Mouse (Mus musculus): ENCODE results near the gene Cldn4. TPM values are rescaled to one million over a fixed set of nuclear protein-coding genes. Genes with fewer than 3 reads are reported as not detected.

Cldn4 gene
- polyA plus RNA-seq (2012; rRNA removed), result 0.21 and 4.0 TPM in 2 replicates

DNA sequence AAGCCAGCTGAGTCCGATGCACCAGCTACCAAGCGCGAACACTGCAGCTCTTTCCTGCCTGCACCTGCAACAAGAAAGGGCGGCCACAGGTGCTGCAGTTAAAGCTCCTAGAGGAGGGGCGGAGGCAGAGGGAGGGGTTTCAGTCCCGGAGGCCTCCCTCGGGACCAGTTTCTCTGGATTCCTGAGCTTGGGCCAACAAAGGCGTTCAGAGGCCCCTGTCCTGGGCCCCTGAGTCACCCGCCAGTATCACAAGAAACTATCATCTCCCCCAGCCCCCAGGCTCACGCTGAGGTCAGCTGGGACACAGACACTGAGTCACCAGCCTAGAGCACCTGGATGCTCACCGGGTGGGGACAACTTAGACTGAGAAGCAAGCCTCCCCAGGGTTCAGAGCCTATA, at the start of gene Cldn4:
Gene Cldn4, minus strand, starts transcription at position 78 of the 399 bp plus-strand sequence.
- peak within 1 kb of the TSS; percentile 34 for H3K4me3 ChIP-seq (ENCODE audit: control insufficient read depth, low read depth, low read length)
- no peak within 1 kb of the TSS for H3K27ac ChIP-seq (ENCODE audit: control insufficient read depth, insufficient read depth, low read depth, low read length)
- no peak for TF ChIP-seq POLR2A (IDR thresholded peaks at IDR 0.05; ENCODE audit: control insufficient read depth, low read depth, low read length)
- TF ChIP-seq CTCF (IDR thresholded peaks at IDR 0.05; ENCODE audit: control insufficient read depth, insufficient read depth, insufficient replicate concordance, low read depth, low read length), result no peak
- peaks cover 11% of the 10 kb centered on the region for H3K4me1 ChIP-seq (ENCODE audit: control insufficient read depth, insufficient read depth, low read length)
- H3K27me3 ChIP-seq (ENCODE audit: control insufficient read depth, insufficient read depth, low read length), result peaks cover 2% of the 10 kb centered on the region; the same call in 1 of the 2 replicates
- no peaks in the 10 kb centered on the region for H3K36me3 ChIP-seq (ENCODE audit: control insufficient read depth, insufficient read depth, low read length)

DNA sequence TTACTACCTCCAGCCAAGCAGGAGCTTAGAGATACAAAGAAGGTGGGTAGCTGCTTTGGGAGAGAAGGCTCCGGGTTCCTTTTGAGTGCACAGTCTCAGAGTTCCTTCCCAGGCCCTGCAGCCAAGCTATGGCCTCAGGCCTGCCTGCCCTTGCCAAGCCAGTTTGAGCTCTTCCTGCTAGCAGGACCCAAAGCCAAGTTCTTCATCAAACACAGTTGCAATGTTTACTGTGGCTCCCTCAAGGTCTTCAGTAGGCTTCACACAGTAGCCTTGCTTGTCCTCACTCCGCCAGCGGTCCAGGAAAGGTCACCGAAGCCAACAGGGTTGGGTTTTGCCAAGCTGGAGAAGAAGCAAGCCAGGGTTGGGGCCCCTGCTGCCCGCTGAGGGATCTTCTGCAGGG, 45.8 kb upstream of the Cldn4 start:
- Histone ChIP-seq H3K27me3 (ENCODE audit: control insufficient read depth, insufficient read depth, low read length) (no peaks in the 10 kb centered on the region), H3K27ac (ENCODE audit: control insufficient read depth, insufficient read depth, low read depth, low read length) (no peak overlapping the region), H3K4me1 (ENCODE audit: control insufficient read depth, insufficient read depth, low read length) (no peaks in the 10 kb centered on the region), H3K4me3 (ENCODE audit: control insufficient read depth, low read depth, low read length) (no peak overlapping the region), H3K36me3 (ENCODE audit: control insufficient read depth, insufficient read depth, low read length) (no peaks in the 10 kb centered on the region)
- TF ChIP-seq POLR2A (IDR thresholded peaks at IDR 0.05; ENCODE audit: control insufficient read depth, low read depth, low read length) (no peak), CTCF (IDR thresholded peaks at IDR 0.05; ENCODE audit: control insufficient read depth, insufficient read depth, insufficient replicate concordance, low read depth, low read length) (no peak)

DNA sequence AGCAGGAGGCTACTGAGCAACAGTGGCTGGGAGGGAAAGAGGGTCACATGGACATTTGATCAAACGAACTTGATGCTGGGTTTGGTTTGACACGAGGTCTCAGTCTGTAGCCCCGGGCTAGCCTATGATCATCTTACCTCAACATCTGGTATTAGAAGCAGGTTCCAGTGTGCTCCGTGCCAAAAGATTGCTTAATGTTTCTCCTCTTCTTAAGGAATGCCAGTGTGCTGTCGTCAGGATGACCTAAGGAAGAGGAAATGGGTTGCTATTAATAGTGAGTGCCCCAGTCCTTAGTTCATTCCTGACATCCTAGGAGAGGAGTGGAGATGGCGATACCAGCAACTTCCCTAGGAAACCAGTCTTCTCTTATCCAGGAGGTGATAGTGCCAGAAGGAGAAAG, 43.0 kb upstream of the Cldn4 start:
- H3K27me3 ChIP-seq (ENCODE audit: control insufficient read depth, insufficient read depth, low read length), result peaks cover 3% of the 10 kb centered on the region; the same call in 1 of the 2 replicates
- no peaks in the 10 kb centered on the region for H3K36me3 ChIP-seq (ENCODE audit: control insufficient read depth, insufficient read depth, low read length)
- H3K4me1 ChIP-seq (ENCODE audit: control insufficient read depth, insufficient read depth, low read length), result peaks cover 14% of the 10 kb centered on the region
- TF ChIP-seq POLR2A (IDR thresholded peaks at IDR 0.05; ENCODE audit: control insufficient read depth, low read depth, low read length) (no peak), CTCF (IDR thresholded peaks at IDR 0.05; ENCODE audit: control insufficient read depth, insufficient read depth, insufficient replicate concordance, low read depth, low read length) (no peak)
- H3K4me3 ChIP-seq (ENCODE audit: control insufficient read depth, low read depth, low read length), result no peak overlapping the region
- H3K27ac ChIP-seq (ENCODE audit: control insufficient read depth, insufficient read depth, low read depth, low read length), result no peak overlapping the region

DNA sequence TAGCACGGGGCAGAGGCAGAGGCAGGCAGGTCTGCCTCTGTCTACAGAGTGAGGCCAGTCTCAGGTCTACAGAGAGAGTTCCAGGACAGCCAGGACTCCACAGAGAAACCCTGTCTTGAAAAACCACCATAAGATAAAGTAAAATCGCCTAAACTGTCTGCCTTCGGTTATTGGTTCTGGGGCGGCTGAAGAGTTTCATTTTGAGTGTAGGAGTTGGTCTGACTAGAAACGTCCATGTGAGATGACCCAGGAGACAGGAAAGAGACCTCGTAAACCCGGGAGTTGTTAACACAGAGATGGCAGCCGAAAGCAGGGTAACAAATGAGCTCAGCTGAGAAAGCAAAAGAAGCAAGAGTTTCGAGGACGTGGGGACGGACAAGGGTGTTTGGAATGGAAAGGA, 42.4 kb upstream of the Cldn4 start:
- Histone ChIP-seq H3K4me3 (ENCODE audit: control insufficient read depth, low read depth, low read length) (no peak overlapping the region), H3K27me3 (ENCODE audit: control insufficient read depth, insufficient read depth, low read length) (peaks cover 3% of the 10 kb centered on the region; the same call in 1 of the 2 replicates), H3K27ac (ENCODE audit: control insufficient read depth, insufficient read depth, low read depth, low read length) (no peak overlapping the region), H3K4me1 (ENCODE audit: control insufficient read depth, insufficient read depth, low read length) (peaks cover 17% of the 10 kb centered on the region), H3K36me3 (ENCODE audit: control insufficient read depth, insufficient read depth, low read length) (no peaks in the 10 kb centered on the region)
- no peak for TF ChIP-seq POLR2A (IDR thresholded peaks at IDR 0.05; ENCODE audit: control insufficient read depth, low read depth, low read length)
- TF ChIP-seq CTCF (IDR thresholded peaks at IDR 0.05; ENCODE audit: control insufficient read depth, insufficient read depth, insufficient replicate concordance, low read depth, low read length), result no peak

DNA sequence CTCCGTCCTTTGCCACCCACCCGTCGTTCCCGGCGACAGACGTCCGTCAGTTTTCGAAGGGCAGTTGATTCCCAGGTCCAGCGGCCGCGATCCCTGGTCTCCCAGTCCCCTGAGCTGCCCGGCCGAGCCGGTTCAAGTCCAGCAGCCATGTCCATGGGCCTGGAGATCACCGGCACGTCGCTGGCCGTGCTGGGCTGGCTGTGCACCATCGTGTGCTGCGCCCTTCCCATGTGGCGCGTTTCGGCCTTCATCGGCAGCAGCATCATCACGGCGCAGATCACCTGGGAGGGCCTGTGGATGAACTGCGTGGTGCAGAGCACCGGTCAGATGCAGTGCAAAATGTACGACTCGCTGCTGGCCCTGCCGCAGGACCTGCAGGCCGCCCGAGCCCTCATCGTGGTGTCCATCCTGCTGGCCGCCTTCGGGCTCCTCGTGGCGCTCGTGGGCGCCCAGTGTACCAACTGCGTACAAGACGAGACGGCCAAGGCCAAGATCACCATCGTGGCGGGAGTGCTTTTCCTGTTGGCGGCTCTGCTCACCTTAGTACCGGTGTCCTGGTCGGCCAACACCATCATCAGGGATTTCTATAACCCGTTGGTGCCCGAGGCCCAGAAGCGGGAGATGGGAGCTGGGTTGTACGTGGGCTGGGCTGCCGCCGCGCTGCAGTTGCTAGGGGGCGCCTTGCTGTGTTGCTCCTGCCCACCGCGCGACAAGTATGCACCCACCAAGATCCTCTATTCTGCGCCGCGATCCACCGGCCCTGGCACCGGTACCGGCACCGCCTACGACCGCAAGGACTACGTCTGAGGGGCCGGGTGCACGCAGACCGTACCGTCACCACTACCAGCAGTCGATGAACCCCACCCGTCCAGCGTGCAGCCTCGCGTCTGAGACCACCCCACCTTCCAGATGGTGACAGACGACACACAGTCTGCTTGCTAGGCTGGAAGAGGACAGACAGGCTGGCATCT, 39.8 kb upstream of the Cldn4 start:
- peak overlapping the region; percentile 50 for H3K4me3 ChIP-seq (ENCODE audit: control insufficient read depth, low read depth, low read length)
- H3K27ac ChIP-seq (ENCODE audit: control insufficient read depth, insufficient read depth, low read depth, low read length), result no peak overlapping the region
- TF ChIP-seq POLR2A (IDR thresholded peaks at IDR 0.05; ENCODE audit: control insufficient read depth, low read depth, low read length) (no peak), CTCF (IDR thresholded peaks at IDR 0.05; ENCODE audit: control insufficient read depth, insufficient read depth, insufficient replicate concordance, low read depth, low read length) (no peak)
- peaks cover 3% of the 10 kb centered on the region; the same call in 1 of the 2 replicates for H3K27me3 ChIP-seq (ENCODE audit: control insufficient read depth, insufficient read depth, low read length)
- no peaks in the 10 kb centered on the region for H3K36me3 ChIP-seq (ENCODE audit: control insufficient read depth, insufficient read depth, low read length)
- peaks cover 17% of the 10 kb centered on the region for H3K4me1 ChIP-seq (ENCODE audit: control insufficient read depth, insufficient read depth, low read length)

DNA sequence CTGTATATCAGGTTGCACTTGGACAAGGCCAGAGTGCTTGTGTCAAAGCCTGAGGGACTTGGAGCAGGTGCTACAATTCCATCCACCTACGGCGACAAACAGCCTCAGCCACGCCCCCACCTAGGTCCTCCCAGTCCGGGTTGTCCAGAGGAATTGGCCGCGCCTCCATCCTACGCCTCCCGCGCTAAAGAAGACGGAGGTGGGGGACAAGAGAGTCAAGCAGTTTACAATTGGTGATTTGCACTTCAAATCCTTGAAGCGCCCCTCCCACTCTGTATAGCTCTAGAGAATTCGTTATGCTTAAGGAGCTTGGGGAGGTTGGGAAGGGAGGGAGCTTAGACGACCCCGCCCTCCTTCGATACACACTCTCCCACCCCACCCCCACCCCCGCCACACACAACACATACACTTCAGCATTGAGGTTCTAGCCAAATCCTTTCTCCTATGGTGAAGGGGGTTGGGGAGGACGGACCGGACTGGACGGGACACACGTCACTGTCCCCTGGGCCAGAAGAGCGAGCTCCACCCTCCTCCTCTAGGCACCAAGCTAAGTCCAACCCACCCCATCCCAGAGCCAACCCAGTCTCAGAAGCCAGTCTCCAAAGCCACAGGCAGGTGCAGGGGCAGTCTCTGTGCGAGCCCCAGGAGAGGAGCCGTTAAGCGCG, 39.0 kb upstream of the Cldn4 start, which contains the start of gene Cldn3:
Gene Cldn3, plus strand, starts transcription at position 582 of the 665 bp plus-strand sequence.
- Histone ChIP-seq H3K4me1 (ENCODE audit: control insufficient read depth, insufficient read depth, low read length) (peaks cover 17% of the 10 kb centered on the region), H3K4me3 (ENCODE audit: control insufficient read depth, low read depth, low read length) (peak within 1 kb of the TSS; percentile 50), H3K27me3 (ENCODE audit: control insufficient read depth, insufficient read depth, low read length) (peaks cover 3% of the 10 kb centered on the region; the same call in 1 of the 2 replicates), H3K27ac (ENCODE audit: control insufficient read depth, insufficient read depth, low read depth, low read length) (no peak within 1 kb of the TSS), H3K36me3 (ENCODE audit: control insufficient read depth, insufficient read depth, low read length) (no peaks in the 10 kb centered on the region)
- 0 out of 2 replicates have a peak, but pooled peaks have one; percentile 3 for TF ChIP-seq CTCF (IDR thresholded peaks at IDR 0.05; ENCODE audit: control insufficient read depth, insufficient read depth, insufficient replicate concordance, low read depth, low read length)
- TF ChIP-seq POLR2A (IDR thresholded peaks at IDR 0.05; ENCODE audit: control insufficient read depth, low read depth, low read length), result peak; percentile 49; the same call in 1 of the 2 replicates

DNA sequence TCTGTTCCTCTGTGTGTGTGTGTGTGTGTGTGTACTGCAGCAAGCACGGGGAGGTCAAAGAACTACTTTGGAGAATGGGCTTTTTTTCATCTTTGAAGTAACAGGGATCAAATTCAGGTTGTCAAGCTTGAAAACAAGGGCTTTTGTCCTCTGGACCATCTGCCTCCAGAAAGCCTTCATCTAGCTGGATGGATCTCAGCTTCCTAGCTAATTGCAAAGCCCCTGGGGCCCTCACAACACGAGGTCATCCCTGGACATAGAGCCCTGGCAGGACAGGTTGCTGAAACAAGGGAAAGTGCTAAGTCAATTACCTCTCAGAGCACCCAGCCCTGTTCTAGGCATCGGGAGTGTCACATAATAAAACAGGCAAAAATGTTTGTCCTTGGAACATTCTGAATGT, 37.0 kb upstream of the Cldn4 start:
- H3K27ac ChIP-seq (ENCODE audit: control insufficient read depth, insufficient read depth, low read depth, low read length), result no peak overlapping the region

More for the DNA sequence above, 37.0 kb upstream of the Cldn4 start:
- Histone ChIP-seq H3K27me3 (ENCODE audit: control insufficient read depth, insufficient read depth, low read length) (peaks cover 3% of the 10 kb centered on the region; the same call in 1 of the 2 replicates), H3K4me3 (ENCODE audit: control insufficient read depth, low read depth, low read length) (no peak overlapping the region), H3K4me1 (ENCODE audit: control insufficient read depth, insufficient read depth, low read length) (peaks cover 17% of the 10 kb centered on the region), H3K36me3 (ENCODE audit: control insufficient read depth, insufficient read depth, low read length) (no peaks in the 10 kb centered on the region)
- TF ChIP-seq POLR2A (IDR thresholded peaks at IDR 0.05; ENCODE audit: control insufficient read depth, low read depth, low read length) (no peak), CTCF (IDR thresholded peaks at IDR 0.05; ENCODE audit: control insufficient read depth, insufficient read depth, insufficient replicate concordance, low read depth, low read length) (no peak)
